Mouse (Mus musculus) small intestine, adult 2 months (tissue): ENCODE data around the gene Pgm2.

Experiments
- CTCF ChIP-seq: fragments of 200-500 bp; IDR thresholded peaks from 2 replicates; pipeline ENCODE4 v1.5.1; 2012; ENCODE audit warnings: low read depth, mild to moderate bottlenecking, control low read depth, inconsistent platforms, low read length, moderate library complexity, mixed read lengths; ENCODE audit not compliant: insufficient replicate concordance, insufficient read length; ENCODE audit errors: extremely low read depth
- POLR2A ChIP-seq: fragments of 200-500 bp; IDR thresholded peaks from 2 replicates; pipeline ENCODE4 v1.6.1; 2012; ENCODE audit warnings: low read depth, mild to moderate bottlenecking, control low read depth, inconsistent platforms, low read length, moderate library complexity

- no peak for TF ChIP-seq CTCF
- no peak for TF ChIP-seq POLR2A
Observed at GRCm38 (mm10) chr5:64144315-64144714, 51.6 kb downstream of the Pgm2 start.
